Mouse (Mus musculus) gastrocnemius, adult 8-10 months (tissue): Measurements from ENCODE around the gene Zfp973. TPM values are rescaled to one million over a fixed set of nuclear protein-coding genes. Genes with fewer than 3 reads are reported as not detected.
"Not testable (repeated sequence)": the region's sequence is repeated elsewhere in the genome, so short reads cannot be mapped to it uniquely, and the experiment has no call there.

Experiments used
- DNase-seq, 2 experiments: peaks; one replicate each; pipeline ENCODE4 v3.0.0; 2022; ENCODE audit warnings: low spot score in 2 of 2
- total RNA-seq, 4 experiments: library from RNA; stranded (reverse); gene quantifications; 2 replicates each; pipeline ENCODE4 v1.2.4; 2022

Zfp973 gene
- total RNA-seq = 10 to 100 TPM; 12.2 to 16.2 (median 13.3) TPM

DNA sequence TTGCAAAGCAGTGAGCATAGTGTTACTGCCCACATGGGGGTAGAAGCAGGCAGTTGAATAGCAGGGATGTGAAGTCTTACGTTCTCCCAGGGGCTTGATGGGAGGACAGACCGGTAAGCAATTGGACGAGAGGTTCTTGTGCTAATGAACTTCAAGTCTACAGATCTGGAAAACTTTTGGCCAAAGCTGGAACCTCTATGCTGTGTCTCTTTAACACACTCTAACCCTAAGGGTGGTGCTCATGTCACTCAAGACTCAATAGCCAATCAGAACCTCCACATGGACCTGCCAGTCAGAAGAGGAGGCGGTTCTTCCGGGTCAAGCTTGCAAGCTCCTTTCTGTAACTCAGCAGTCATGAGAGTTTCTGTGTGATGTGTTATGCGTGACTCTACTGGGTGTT is at the start of gene Zfp973:
Zfp973 (plus strand) TSS at position 301 of the 400 bp plus-strand sequence.
- not testable (repeated sequence) for DNase-seq

GRCm38 (mm10) chr2:176636244-176636643 is 34.1 kb upstream of the Zfp973 start, which contains the start of gene Gm14308:
Gm14308 (minus strand) TSS chr2:176636344.
- not testable (repeated sequence) for DNase-seq

DNA sequence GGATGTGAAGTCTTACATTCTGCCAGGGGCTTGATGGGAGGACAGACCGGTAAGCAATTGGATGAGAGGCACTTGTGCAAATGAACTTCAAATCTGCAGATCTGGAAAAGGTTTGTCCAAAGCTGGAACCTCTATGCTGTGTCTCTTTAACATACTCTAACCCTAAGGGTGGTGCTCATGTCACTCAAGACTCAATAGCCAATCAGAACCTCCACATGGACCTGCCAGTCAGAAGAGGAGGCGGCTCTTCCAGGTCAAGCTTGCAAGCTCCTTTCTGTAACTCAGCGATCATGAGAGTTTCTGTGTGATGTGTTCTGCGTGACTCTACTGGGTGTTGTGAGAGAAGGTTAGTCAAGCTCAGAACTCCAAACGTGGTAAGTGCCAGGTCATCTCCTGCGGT is 37.7 kb downstream of the Zfp973 start, which contains the start of gene Gm14305:
Gm14305 (plus strand) TSS at position 278 of the 400 bp plus-strand sequence.
- DNase-seq = peak; percentile 2 to 7

Other genes starting within 250 kb of the Zfp973 start
- gene Gm14435, start 246.9 kb upstream of the Zfp973 start, total RNA-seq = 10 to 100 TPM in 1 of 4 experiments, 1 to 10 TPM in 3; 6.8 to 11.0 (median 9.0) TPM
- gene Gm14434, start 183.7 kb upstream of the Zfp973 start, total RNA-seq = not detected
- gene Zfp967, start 149.5 kb upstream of the Zfp973 start, total RNA-seq = not detected
- gene Gm14308, start 34.2 kb upstream of the Zfp973 start, total RNA-seq = 1 to 10 TPM in 2 of 4 experiments, under 1 TPM in 1, not detected in 1; 0.86 to 2.2 (median 2.2) TPM
- gene Gm14305, start 37.8 kb downstream of the Zfp973 start, total RNA-seq = 1 to 10 TPM; 7.1 to 9.6 (median 8.2) TPM
- gene Gm14295, start 128.1 kb downstream of the Zfp973 start, total RNA-seq = 10 to 100 TPM; 10.7 to 20.8 (median 12.1) TPM
- gene Gm14408, start 160.6 kb downstream of the Zfp973 start, total RNA-seq = not detected